Mouse (Mus musculus) c-Kit-negative CD71-positive TER-119-positive erythroid progenitor cells, embryonic 14.5 days (primary cell): ENCODE measurements around the gene Pik3r4.
"Not testable (repeated sequence)": the region's sequence is repeated elsewhere in the genome, so short reads cannot be mapped to it uniquely, and the experiment has no call there.

Source experiments
- DNase-seq: peaks from one replicate; pipeline ENCODE4 v3.0.0-alpha.2; 2013; ENCODE audit warnings: low read depth, low spot score

The Pik3r4 gene

DNA sequence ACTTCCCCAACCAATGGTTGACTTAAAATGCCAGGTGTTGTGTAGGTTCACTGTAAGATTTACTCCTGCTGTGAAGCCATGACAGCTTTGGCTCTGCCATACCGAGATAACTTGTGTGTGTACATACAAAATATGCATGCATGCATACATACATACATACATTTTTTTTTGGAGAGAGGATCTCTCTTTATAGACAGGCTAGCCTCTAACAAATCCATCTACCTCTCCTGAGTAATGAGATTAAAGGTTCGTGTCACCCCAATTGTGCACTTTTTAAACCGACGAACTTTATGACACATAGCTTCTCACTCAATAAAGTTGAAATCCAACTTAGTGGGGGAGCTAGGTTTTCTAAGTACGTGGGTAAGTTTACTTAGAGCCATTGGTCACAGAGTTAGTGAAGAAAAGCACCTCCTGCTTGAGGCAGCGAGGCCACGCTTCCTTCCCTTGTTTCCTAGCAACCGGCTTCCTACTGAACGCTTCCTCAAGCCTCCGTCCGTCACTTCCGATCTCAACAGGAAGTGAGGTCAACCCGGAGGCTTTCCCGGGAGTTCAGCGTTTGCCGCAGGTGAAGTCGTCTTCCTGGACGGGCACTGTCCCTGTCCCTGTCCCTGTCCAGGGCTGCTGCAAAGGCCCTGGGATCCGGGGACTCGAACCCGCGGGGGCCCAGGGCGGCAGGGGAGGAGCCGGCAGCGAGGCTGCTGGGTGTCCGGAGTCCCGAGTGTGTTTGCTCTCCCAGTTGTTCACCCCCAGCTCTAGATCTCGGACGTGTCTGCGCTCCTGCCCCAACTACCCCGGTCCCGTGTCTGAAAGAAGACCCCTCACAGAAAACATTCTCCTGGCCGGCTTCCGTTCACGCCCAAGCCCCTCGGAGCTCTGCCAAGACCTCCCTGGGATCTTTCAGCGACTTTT, at the start of gene Pik3r4:
Pik3r4 (plus strand) TSS at position 519 of the 912 bp plus-strand sequence.
- DNase-seq: peak; percentile 89

DNA sequence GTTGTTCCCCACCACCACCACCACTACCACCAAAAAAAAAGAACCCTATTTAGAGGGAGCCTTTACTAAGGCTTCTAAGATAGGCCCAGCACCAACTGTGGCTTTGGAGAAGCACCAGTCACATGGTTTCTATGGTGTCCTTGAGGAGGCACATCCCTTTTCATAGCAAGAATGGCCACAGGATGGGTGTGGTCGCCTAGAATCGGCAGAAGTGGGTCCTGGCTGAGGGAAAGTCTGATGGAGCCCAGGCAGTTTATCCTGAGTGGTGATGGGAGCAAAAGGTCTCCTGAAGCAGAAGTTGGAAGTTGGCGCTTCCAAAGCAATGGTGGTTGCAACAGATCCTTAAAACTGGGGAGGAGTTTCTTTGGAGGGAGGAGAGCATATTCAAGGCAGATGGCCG, 43.9 kb upstream of the Pik3r4 start:
- DNase-seq: no peak

DNA sequence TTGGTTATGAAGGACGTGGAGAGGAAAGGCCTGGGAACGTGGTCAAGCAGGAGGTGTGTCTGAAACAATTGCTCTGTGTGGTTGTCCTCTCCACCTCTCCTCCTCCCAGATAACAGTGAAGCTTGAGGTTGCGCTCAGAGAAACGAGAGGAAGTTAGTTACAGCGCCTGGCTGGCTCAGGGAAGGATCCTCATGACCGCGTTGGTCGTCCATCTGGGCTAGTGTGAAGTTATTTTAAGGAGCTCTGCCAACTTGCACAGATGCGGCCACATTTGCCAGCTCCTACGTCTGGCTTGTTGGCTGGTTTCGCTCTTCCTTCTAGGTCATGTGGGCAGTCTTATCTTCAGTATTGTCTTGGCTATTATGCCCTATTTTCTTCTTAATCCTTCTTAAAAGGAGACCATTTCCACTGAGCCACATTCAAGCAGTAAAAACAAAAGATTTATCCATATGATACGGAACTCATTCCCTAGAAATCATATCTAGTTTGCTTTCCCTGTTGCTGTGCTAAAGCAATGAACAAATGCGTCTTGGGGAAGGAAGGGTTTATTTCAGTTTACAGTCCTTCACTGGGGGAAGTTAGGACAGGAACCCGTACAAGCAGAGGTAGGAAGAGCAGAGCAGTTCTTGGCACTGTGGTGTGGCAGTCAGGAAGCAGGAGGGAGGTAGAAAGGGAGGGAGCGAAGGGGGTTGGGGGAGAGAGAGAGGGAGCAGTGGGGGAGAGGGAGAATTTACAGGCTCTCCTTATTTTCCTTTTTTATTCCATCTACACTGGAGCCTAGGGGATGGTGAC, 30.6 kb upstream of the Pik3r4 start:
- no peak for DNase-seq

DNA sequence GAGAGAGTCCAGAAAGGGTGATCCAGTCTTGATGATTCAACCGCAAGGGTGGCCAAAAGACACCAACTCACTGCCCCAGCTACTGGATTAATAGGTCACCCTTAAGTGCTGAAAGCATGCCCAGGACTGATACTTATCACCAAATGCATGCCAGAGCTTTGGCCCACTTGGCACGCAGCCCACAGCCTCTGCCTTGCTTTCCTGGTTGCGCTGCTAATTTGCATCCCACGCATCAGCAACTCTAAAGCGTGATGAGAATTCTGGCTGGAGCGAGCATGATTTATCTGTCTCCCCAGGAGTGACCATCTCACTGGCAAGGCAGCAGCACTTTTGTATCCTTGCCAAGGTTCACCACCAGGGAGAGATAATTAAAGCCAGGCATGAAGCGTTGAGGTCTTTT, 29.9 kb upstream of the Pik3r4 start:
- no peak for DNase-seq

- DNase-seq: no peak
Measured at GRCm38 (mm10) chr9:105615952-105616351, 26.8 kb upstream of the Pik3r4 start.

DNA sequence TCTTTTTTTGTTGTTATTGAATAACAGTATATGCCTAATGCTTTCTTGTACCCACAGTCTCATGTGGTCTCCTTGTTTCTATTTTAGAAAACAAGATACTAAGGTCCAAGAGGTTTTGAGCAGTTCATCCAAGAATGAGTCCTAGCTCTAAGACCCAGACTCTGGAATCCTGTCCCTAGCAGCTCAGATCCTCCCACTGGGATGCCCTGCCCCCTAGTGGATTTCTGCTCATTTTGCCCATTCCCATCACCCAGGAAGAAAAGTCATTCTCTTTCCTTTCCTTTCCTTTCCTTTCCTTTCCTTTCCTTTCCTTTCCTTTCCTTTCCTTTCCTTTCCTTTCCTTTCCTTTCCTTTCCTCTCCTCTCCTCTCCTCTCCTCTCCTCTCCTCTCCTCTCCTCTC, 25.5 kb upstream of the Pik3r4 start:
- not testable (repeated sequence) for DNase-seq

- DNase-seq: no peak
Measured at GRCm38 (mm10) chr9:105633961-105634360, 8.8 kb upstream of the Pik3r4 start.

DNA sequence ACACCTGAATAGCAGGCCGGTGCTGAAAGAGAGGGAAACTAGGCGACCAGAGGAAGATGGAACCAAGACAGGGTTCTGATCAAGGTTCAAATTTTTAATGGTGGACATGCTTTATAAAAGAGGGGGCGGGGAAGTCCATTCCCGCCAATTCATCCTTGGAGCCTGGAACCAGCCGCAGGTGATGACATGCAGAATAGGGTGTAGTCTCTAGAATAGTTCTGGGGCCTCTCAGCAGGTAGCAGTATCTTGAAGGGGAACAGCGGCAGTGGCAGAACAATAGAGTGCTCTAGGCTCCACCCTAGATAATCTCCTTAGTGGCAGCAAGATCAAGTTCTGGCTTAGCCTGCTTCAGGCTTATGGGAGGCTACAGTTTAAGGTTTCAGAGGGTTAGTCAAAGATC, 1.4 kb upstream of the Pik3r4 start:
- not testable (repeated sequence) for DNase-seq

DNA sequence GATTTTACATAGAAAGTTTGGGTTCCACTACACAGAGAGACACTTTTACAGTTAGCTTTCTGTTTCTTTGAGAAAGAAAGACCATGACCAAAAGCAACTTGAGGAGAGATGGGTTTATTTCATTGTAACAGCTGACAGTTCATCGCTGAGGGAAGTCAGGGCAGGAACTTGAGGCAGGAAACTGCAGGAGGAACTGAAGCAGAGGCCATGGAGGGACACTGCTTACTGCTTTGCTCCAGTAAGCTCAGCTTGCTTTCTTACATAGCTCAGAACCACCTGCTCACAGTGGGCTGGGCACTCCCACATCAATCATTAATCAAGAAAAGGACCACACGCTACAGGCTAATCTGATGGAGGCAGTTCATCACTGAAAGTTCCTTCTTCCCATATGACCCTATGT, 13.4 kb downstream of the Pik3r4 start:
- DNase-seq: no peak

- no peak for DNase-seq
Measured at GRCm38 (mm10) chr9:105658216-105658615, 15.4 kb downstream of the Pik3r4 start.

GRCm38 (mm10) chr9:105659877-105660276, 17.1 kb downstream of the Pik3r4 start:
- DNase-seq: no peak

DNA sequence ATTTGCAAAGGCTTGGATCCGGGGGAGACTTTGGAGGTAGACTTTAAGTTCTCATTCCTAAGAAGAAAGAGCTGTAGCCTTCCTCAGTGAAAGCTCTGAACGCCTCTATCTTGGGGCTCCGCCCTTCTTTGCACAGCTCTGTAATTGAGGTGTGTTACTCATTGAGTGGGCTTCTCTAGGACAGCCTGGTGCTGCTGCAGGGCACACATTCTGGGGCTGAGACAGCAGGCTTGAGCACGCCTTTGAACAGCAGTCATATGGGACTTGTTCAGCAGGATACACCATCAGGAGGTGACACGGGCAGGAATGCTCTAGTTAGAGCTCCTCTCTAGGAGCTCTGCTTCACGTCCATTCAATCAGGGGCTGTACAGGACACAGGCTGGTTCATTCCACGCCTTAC, 22.5 kb downstream of the Pik3r4 start:
- no peak for DNase-seq

GRCm38 (mm10) chr9:105670916-105671315, 28.1 kb downstream of the Pik3r4 start:
- no peak for DNase-seq

DNA sequence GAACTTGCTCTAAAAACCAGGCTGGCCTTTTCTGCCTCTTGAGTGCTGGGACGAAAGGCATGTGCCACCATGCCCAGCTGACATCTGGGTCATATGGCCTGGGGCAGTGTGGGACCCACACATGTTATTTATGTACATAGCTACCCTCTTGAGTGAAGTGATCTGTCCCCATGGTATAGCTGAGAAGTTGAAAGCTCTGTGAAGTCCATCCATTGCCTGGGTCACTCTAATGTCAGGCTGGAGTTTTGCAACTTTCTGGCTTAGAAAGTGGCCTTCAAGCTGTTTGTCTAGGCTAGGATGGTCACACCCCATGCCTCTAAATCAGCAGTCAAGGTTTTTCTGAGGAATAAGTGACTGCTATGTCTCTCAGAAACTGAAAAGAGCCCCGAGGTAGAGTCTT, 29.3 kb downstream of the Pik3r4 start:
- DNase-seq: no peak

GRCm38 (mm10) chr9:105675941-105676340, 33.2 kb downstream of the Pik3r4 start:
- DNase-seq: no peak

DNA sequence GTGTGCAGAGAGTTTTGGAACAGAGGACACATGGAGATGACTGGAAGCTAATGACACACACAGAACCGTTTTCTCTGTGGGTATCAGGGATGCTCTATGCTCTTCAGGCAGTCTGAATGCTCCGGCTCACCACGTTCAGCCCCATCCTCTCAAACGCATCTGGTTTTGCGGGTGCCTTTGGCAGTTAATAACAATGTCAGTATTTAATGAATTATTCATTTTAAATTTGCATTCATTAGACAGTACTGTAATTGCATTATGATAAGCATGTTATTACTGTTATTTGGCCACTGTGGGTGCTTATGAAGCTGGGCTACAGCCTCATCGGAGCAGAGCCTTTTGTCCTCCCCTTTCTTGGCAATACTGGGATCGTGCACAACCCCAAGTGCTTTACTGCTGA, 38.6 kb downstream of the Pik3r4 start:
- no peak for DNase-seq

DNA sequence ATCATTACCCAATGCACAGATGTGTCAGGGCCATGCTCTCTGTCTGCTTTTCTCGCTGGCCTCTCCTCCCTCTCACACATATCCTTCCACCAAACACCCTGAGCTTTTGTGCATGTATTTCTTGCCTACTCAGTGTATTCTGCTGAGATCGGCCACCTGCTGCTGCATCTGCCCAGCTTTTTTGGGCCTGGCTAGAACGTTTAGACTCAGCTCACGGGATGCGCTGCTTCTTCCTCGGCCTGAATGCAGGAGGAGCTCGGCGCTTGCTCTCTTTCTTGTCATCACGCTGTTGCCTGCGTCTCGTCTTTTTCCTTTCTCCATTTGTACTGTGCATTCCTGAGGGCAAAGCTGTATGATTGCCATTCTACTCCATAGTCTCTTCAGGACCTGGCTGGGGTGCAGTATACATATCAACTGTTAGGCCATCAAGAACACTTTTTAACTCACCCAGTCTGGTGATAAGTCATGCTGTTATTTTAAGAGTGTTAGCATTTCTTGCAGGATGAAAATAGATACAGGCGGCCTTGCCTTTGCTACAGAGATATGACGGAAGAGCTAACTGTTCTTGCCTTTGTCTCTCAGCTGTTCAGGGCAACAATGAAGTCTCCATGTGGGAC, 41.9 kb downstream of the Pik3r4 start:
- no peak for DNase-seq

DNA sequence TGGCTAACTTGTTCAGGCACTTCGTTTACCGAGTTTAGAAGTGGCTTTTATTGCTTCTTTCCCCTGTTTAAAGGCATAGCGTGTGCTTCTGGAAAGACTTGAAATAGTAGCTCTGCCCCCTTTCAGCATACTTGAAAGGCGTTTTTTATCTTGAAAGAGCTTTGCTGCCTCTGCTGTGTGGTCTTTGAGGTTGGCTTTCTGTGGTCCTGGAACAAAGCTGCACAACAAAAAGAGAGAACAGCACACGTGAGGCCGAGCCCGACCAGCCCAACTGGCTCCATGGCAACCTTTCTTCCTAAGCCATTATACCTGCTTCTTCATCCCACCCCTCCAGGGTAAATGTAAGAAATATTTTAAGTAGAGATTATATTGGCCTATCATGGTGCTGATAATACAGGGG, 46.7 kb downstream of the Pik3r4 start:
- no peak for DNase-seq

GRCm38 (mm10) chr9:105692472-105692871, 49.7 kb downstream of the Pik3r4 start:
- DNase-seq: no peak

DNA sequence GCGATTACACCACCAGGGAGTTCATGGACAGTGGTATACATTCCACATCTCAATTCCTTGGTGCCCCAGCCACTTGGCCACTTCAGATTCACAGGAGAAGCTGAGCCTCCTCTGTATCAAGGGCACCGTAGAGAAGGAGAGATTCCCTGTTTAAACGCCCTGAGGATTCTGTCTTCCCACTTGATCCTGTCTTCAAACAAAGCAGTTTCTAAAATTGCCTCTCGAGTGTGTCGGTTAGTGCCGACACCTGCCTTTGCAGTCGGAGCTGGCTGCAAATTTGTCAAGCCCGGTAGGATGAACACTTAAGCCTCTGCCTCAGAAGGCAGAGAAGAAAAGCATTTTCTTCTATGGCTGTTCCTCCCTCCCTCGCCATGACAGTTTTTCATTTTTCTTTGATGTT, 50.3 kb downstream of the Pik3r4 start:
- DNase-seq: no peak

DNA sequence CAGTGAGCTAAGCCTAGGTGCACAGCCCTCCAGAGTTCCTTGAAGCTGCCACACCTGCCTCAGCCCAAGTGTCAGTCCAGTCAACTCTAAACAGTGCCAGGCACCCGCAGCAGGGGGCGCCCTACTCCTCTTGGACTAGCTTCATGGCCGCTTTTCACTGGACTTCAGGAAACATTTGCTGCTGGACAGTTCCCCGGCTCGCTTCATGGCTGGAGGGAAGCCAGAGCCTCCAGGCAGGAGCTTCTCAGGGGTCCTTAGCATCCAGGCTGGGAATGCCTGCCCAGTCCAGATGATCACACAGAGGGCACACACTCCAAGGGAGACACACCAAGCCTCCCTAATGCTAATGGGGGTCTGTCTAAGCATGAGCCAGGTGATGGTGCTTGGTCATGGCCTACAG, 51.1 kb downstream of the Pik3r4 start:
- DNase-seq: no peak

DNA sequence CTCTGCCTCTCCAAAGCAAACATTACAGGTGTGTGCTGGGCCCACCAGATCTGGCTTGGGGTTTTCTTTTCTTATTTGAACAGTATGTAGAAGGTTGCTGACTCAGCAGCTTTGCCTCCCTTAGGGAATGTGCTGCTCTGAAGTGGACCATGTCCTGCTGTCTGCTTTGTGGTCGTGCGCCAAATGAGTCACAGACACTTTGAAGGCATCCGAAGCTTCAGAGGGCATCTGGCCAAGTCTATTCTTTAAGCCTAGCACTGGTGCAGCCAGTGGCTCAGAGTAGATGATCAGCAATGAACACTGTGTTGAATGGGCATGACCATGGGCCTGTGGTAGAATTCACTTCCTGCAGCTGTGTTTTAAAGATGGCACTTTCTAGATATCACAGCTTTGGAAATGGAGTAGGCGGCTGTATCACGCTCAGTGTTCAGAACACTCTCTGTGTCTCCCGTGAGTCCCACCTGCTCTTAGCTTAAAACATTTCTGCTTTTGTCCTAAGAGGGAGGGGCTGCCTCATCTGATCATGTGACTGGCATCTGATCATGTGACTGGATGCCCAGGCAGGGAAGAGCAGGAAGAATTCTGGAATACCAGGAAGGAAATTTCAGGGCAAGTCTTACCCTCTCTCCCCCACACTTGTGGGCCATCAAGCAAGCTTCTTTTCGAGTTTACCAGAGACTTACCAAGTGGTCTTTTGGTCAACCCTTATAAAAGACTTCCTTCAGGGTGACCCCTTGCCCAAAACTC, 54.2 kb downstream of the Pik3r4 start:
- no peak for DNase-seq
